Mouse (Mus musculus): ENCODE data around the gene Plekhg1. TPM values are rescaled to one million over a fixed set of nuclear protein-coding genes. Genes with fewer than 3 reads are reported as not detected.

The Plekhg1 gene
- total and polyA plus RNA-seq, 3 experiments, result 3.6 to 11.0 (median 7.6) TPM

GRCm38 (mm10) chr10:4006296-4007015 is 266.3 kb downstream of the Plekhg1 start:
- WGBS, result 62% methylated on average over 7 of the region's 7 CpGs
- Histone ChIP-seq H3K4me3 (no peak overlapping the region), H3K9ac (ENCODE audit: low read depth, low read length) (no peak overlapping the region), H3K27me3 (ENCODE audit: control insufficient read depth, insufficient read depth, low read length) (no peaks in the 10 kb centered on the region), H3K79me2 (replicated peaks; ENCODE audit: control insufficient read depth, insufficient read depth, low read length) (no peaks in the 10 kb centered on the region), H3K36me3 (ENCODE audit: control insufficient read depth, insufficient read depth, low read length) (no peaks in the 10 kb centered on the region), H3K27ac (no peak overlapping the region), H3K4me1 (ENCODE audit: control insufficient read depth, insufficient read depth, low read length) (no peaks in the 10 kb centered on the region)
- DNase-seq, result no peak
- intact Hi-C loops (cut with DNase I), result no loop called here
- TF ChIP-seq POLR2A (IDR thresholded peaks at IDR 0.05; ENCODE audit: insufficient read depth, low read depth, low read length) (no peak), CTCF (IDR thresholded peaks at IDR 0.05) (no peak), EP300 (IDR thresholded peaks at IDR 0.05; ENCODE audit: insufficient read depth, low read depth, low read length) (no peak)

Other genes starting within 250 kb of the Plekhg1 start
- gene Iyd, start 200.1 kb upstream of the Plekhg1 start, total RNA-seq (2021), result not detected
- 0.26 TPM in 1 of 2 replicates, not detected in the other for gene Iyd, start 200.1 kb upstream of the Plekhg1 start, polyA plus RNA-seq (2012; rRNA removed)
- under 1 TPM; 0.77 to 0.99 TPM for gene Mthfd1l, start 232.8 kb downstream of the Plekhg1 start, total RNA-seq (2021)
- 0.27 and 0.41 TPM in 2 replicates for gene Mthfd1l, start 232.8 kb downstream of the Plekhg1 start, polyA plus RNA-seq (2012; rRNA removed)